Mouse (Mus musculus) layer of hippocampus, adult 18-20 months (tissue): ENCODE results near the gene Rpl31. TPM values are rescaled to one million over a fixed set of nuclear protein-coding genes. Genes with fewer than 3 reads are reported as not detected.

ENCODE experiments used
- DNase-seq, 2 experiments: peaks; one replicate each; pipeline ENCODE4 v3.0.0; 2022; ENCODE audit warnings: low spot score in 2 of 2
- long read RNA-seq: library from polyadenylated mRNA; stranded (forward); transcript quantifications from one replicate; pipeline ENCODE4 v2.0.0, GENCODE M21; 2021
- total RNA-seq, 2 experiments: library from RNA; stranded (reverse); gene quantifications; 2 replicates each; pipeline ENCODE4 v1.2.3; 2021

Gene Rpl31
- 100 to 1,000 TPM; 514 to 526 TPM for total RNA-seq
- long read RNA-seq, transcript Rpl31-202 (5 exons, 487 nt), result minor isoform, 21 of 70 reads
- long read RNA-seq, transcript Rpl31-201 (5 exons, 1,049 nt), result minor isoform, 16 of 70 reads
- long read RNA-seq, transcript Rpl31-203 (4 exons, 630 nt), result major isoform, 22 of 70 reads
- long read RNA-seq, partial matches to known transcripts, result 0 of 70 reads
- long read RNA-seq, other reads (novel, unspliced or antisense), result 6 of 70 reads

DNA sequence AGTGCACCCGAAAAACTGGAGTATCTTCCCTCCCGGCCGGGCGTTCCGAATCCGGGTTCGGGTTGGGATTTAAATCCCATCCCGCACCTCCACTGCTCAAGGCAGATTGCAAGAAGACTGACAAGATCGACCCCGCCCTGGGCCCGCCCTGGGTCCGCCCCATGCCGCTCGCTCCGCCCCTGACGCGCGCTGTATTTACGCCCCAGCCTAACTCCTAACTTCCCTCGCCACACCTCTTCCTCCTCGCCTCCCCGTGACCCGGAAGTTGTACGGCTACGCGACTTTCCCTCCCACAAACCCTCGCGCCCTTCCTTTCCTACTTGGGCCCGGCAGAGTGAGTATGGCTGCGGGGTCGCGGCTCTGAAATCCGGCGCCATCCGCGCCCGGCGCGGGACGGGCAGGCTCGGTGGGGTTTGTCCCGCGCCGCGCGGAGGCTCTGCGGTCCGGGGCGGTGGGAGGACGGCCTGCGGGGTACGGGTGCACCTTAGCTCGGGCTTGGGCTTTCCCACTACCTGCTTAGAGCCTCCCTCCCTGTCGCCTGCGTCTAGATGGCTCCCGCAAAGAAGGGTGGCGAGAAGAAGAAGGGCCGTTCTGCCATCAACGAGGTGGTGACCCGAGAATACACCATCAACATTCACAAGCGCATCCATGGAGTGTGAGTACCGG lies at the start of gene Rpl31:
Rpl31 (plus strand) TSS at position 242 of the 666 bp plus-strand sequence.
- DNase-seq, result peak; percentile 98

- peak in 1 of 2 experiments; percentile 27 for DNase-seq
These were observed 49.7 kb upstream of the Rpl31 start for GRCm38 (mm10) chr1:39317935-39318334.

- DNase-seq, result no peak
These were observed 48.8 kb upstream of the Rpl31 start for GRCm38 (mm10) chr1:39318870-39319269.

- DNase-seq, result no peak
These were observed 45.7 kb upstream of the Rpl31 start for GRCm38 (mm10) chr1:39321954-39322353.

DNA sequence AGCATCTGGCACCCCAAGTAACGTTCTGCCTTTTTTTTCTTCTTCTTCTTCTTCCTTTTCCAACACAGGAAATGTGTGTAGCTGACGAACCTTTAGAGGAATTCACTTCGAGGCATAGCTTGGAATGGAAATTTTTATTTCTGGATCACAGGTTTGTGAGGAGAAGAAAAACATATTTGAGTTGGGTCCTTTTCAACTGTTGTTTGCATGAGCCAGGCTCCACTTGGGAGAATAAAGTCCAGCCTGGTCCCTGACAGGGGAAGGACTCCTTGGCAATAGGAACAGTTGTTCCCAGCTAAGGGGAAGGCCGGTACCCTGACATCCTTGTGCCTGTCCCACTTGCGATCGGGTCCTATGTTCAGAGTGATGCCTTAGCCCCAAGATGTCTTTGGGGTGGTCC lies 42.4 kb upstream of the Rpl31 start:
- no peak for DNase-seq

- no peak for DNase-seq
These were observed 40.1 kb upstream of the Rpl31 start for GRCm38 (mm10) chr1:39327546-39327945.

DNA sequence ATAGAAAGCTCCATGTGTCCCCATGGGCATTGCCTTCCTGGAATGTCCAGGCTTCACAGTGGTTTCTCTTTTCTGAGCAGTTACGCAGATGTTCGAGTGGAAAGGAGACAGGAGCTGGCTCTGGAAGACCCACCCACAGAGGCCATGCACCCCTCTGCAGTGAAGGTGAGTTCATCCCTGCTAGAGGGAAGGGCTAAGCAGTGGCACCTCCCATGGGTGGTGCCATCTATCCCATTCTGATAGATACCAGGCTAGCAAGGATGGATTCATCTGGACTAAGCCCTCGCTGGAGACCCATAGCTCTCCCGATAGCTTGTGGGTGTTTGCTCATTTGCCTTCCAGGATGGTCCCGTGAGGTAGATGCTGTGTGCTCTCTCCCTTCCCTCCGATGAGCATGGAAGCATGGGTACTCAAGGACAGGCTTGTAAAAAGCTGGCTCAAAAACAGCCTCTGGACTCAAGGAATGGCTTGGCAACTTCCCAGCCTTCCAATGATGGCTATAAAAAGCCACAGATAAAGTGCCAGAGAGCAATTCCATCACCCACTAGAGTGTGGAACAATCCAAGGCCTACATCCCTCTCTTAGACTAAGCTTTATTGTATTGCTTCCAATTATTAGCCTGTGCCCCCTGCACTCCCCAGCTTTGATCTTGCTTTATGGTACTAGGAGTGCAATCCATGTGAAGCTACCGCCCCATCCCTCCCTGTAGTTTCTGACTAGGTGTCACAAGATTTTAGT lies 36.6 kb upstream of the Rpl31 start:
- no peak for DNase-seq

DNA sequence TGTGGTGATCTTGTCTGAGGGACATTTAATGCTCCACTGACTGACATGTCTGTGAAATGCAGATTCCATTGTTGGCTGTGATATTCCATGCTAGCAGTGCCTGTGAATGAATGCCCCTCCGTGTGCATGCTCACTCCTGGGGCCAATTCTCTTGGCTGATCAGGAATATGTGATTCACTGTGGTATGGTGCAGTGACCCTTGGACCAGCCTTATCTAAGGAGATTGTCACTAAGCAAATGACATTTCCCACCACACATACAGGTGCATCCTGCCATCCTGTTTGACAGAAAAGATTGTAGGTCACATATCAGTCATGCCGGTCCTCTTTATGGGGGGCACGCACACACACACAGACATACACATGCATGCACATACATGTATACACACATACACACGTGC lies 35.2 kb upstream of the Rpl31 start:
- no peak for DNase-seq

GRCm38 (mm10) chr1:39335561-39336196 lies 32.0 kb upstream of the Rpl31 start:
- DNase-seq, result no peak

DNA sequence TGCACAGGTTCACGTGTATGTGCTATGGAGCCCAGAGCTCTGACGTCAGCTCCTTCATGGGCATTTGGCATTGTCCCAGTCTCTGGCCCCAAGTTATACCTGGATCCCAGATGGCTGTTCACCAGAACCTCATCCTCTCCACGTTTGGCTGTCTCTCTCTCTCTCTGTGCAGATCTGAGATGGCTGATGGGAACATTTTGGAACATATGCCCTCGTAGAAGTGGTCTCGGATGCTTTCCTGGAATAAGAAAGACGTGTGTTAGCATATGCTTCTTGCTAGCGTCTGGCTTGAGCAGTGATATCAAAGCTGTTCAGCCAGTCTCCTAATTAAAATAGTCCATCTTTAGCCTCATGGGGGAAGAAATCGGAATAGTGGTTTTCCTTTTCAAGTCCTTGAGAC lies 30.9 kb upstream of the Rpl31 start:
- peak in 1 of 2 experiments; percentile 44 for DNase-seq

DNA sequence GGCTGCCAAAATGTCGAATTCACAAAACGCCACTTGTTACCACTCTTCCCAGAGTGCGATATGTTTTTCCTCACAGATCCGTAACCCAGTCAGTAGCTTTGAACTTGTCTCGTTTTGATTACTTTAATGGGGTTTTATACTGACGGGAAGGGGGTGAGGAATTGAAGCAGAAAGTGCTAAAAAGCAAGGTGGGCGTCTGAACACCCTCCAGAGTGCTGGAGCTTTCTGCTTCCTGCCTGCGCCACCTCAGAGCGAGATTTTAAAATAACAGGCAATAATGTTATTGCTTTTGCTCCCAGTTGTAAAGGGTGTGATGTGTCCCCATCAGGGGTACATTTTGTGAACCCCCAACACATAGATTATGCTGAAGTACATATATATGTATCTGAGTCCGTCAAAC lies 28.8 kb upstream of the Rpl31 start:
- peak in 1 of 2 experiments; percentile 26 for DNase-seq

- DNase-seq, result no peak
These were observed 28.2 kb upstream of the Rpl31 start for GRCm38 (mm10) chr1:39339455-39339854.

- DNase-seq, result peak in 1 of 2 experiments; percentile 11
These were observed 27.5 kb upstream of the Rpl31 start for GRCm38 (mm10) chr1:39340156-39340555.

GRCm38 (mm10) chr1:39340647-39341046 lies 27.0 kb upstream of the Rpl31 start:
- DNase-seq, result peak in 1 of 2 experiments; percentile 59

DNA sequence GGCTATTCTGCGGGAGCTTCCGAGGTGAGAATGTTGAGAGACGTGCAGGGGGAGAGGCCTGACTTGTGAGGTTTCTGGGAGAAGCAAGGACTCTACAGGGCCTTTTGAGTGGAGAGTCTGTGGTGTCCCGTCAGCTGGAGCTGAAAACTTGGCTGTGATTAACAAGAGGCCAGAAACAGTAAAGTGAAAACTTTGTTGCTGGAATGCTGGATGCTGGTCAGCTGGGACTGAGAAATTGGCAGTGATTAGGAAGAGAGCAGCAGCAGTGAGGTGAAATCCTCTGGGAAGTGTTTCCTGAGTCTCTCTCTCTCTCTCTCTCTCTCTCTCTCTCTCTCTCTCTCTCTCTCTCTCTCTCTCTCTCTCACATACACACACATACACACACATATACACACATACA lies 25.8 kb upstream of the Rpl31 start:
- no peak for DNase-seq

- no peak for DNase-seq
These were observed 24.4 kb upstream of the Rpl31 start for GRCm38 (mm10) chr1:39343242-39343641.

DNA sequence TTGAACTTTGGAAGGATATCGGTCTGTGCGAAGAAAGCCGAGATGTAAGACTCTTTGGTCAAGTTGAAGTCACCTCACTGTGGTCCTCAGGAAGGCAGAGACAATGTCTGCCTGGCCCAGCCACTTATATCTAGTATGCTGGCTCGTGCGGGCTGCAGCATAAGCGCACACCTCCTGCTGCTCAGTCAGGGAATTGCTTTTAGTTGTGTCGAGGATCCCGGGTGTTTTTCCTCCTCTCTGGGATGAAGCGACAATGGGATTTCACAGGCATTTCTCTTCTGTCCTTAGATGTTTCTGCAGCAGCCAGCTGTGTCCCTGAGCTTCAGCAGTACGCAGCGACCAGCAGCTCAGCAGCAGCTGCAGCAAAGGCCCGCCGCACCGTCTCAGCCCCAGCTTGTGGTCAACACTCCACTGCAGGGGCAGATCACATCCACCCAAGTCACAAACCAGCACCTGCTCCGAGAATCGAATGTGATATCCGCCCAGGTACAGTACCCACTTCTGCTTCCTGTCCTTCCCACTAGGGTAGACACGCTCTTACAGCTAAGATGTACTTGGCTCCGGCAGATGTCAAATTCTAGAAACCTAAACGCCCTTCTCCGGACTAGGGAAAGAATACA lies 22.6 kb upstream of the Rpl31 start:
- DNase-seq, result peak in 1 of 2 experiments; percentile 28

DNA sequence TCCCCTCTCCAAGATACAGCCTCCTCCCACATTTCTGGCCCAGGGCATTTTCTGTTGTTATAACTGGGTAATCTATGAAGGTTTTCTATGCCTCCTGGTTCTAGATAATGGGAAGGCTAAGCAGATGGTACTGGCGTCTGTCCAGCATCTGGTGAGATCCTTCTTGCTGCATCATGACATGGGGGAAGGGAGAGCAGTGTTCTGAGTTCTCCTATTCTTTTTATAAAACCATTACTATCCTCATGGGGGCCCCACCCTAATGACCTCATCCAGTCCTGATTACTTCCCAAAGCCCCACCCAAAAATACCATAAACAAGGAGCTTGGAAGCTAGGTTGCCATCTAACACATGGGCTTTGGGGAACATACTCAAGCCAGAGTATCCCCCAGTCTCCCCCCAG lies 18.6 kb upstream of the Rpl31 start:
- DNase-seq, result peak; percentile 67 to 87

DNA sequence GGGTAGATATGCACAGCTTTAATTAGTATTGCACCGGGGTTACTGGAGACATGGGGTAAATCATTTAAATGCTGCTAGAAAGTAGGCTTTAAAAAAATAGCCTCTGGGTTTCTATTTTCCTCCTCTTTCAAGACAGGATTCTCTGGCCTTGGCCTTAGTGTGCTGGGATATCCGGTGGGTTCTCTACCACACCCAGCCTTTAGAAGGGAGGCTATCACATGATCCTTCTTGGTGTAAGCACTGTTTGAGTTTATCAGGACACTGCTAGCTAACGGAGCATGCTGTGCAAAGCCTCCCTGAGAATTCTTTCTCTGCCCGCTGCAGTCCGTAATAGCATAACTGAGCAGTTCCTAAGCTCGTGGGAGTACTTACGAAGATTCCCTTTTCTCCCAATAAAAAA lies 18.2 kb upstream of the Rpl31 start:
- no peak for DNase-seq

DNA sequence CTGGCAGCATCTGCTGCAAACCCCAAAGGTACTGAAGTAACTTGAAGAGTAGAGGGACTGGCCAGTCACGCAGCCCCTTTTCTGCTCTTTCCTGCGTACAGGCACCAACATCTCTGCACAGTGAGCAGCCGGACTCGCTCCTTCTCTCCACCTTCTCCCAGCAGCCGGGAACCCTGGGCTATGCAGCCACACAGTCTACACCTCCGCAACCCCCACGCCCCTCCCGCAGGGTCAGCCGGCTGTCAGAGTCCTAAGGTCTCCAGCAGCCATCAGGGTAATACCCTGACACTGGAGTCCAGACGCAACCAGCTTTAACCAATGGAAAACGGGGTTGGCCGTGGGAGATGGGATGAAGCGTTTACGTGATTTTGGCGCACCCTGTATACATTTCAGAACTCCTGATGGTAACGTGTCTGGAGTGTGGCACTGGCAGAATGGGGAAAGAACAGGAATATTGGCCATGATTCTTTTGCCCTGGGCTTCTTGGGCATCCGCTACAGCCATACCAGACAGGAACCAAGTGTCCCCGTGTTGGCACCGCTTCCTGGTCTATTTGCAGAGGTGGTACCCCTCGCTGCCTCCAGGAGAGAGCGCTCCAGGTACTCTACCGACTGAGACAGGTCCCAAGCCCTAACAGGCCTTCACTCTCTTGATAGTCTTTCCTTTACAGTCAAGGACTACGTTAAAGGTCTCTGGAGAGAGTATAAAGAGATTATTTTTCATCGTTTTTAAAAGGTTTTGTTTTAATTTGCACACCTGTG lies 5.7 kb upstream of the Rpl31 start:
- DNase-seq, result no peak

GRCm38 (mm10) chr1:39362515-39362893 lies 5.1 kb upstream of the Rpl31 start:
- no peak for DNase-seq
